ENCODE assay signal across 18 mouse cellular contexts in the genomic region with DNA sequence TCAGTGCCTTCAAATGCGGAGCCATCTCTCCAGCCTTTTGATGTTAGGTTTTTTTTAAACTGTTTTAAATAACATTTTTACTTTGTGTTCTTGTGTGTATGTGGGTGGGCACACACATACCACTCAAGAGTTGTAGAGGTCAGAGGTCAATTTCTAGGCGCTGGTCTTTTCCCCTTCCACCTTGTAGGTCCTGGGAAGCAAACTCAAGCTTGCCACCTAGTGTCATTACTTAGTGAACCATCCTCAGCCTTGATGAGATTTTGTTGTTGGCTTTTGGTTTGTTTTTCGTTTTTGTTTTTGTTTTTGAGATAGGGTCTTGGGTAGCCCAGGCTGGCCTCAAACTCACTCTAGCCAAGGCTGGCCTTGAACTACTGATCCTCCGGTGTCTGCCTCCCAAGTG. TPM values are rescaled to one million over a fixed set of nuclear protein-coding genes. Genes with fewer than 3 reads are reported as not detected.
A peak's percentile ranks its signal among the peaks of the same experiment; 100 is the strongest.
DNase-seq lines count a peak whose midpoint lies in the region; ATAC-seq and TF ChIP-seq lines count a peak whose summit lies in the region.
"Had no signal": no experiment of that assay in that cellular context is flagged by ENCODE, and none has a peak within 500 bp of the region (broad histone marks: within the 10 kb centered on the region; RNA-seq: fewer than 3 reads in every experiment).

No protein-coding gene starts in this region.

- ATAC-seq in forebrain, embryonic 15.5 days (replicated peaks): no peak
- no peak for ATAC-seq in forebrain, embryonic 13.5 days
- ATAC-seq in kidney, postnatal 0 days (replicated peaks; ENCODE audit: low FRiP score, low read depth): no peak
- ATAC-seq in midbrain, embryonic 13.5 days: no peak
- ATAC-seq in midbrain, embryonic 15.5 days (replicated peaks): no peak
- ATAC-seq: forebrain, embryonic 16.5 days; Patski had no signal

- peaks cover 28% of the 10 kb centered on the region for H3K4me1 ChIP-seq in forebrain, embryonic 15.5 days
- peaks cover 25% of the 10 kb centered on the region for H3K4me1 ChIP-seq in forebrain, embryonic 13.5 days
- no peaks in the 10 kb centered on the region; the same call in 1 of the 2 replicates for H3K4me1 ChIP-seq in kidney, postnatal 0 days (replicated peaks; ENCODE audit: insufficient read depth, low read length)
- peaks cover 40% of the 10 kb centered on the region for H3K4me1 ChIP-seq in midbrain, embryonic 10.5 days
- peaks cover 28% of the 10 kb centered on the region for H3K4me1 ChIP-seq in midbrain, embryonic 13.5 days (replicated peaks)
- H3K4me1 ChIP-seq in midbrain, embryonic 15.5 days: peaks cover 24% of the 10 kb centered on the region

- TF ChIP-seq CTCF in kidney, postnatal 0 days (IDR thresholded peaks at IDR 0.05; ENCODE audit: low read depth): peak; percentile 39; the same call in 1 of the 2 replicates

- no peak overlapping the region for H3K4me2 ChIP-seq in forebrain, embryonic 15.5 days (replicated peaks)
- H3K4me2 ChIP-seq in forebrain, embryonic 13.5 days: no peak overlapping the region
- no peak overlapping the region for H3K4me2 ChIP-seq in kidney, postnatal 0 days (ENCODE audit: low read length)
- H3K4me2 ChIP-seq in midbrain, embryonic 13.5 days (replicated peaks): no peak overlapping the region; the same call in 1 of the 2 replicates
- 0 out of 2 replicates have a peak overlapping the region, but pooled peaks have one; percentile 67 for H3K4me2 ChIP-seq in midbrain, embryonic 15.5 days
- H3K4me2 ChIP-seq: heart, embryonic 15.5 days; liver, embryonic 15.5 days; stomach, embryonic 15.5 days had no signal

- H3K27ac ChIP-seq in forebrain, embryonic 15.5 days (replicated peaks): no peak overlapping the region
- H3K27ac ChIP-seq in forebrain, embryonic 13.5 days: no peak overlapping the region
- H3K27ac ChIP-seq in kidney, postnatal 0 days: no peak overlapping the region
- H3K27ac ChIP-seq in midbrain, embryonic 10.5 days (replicated peaks): no peak overlapping the region
- no peak overlapping the region for H3K27ac ChIP-seq in midbrain, embryonic 13.5 days
- no peak overlapping the region for H3K27ac ChIP-seq in midbrain, embryonic 15.5 days
- H3K27ac ChIP-seq: heart, embryonic 15.5 days; hindbrain, embryonic 12.5 days; liver, embryonic 15.5 days; neural tube, embryonic 12.5 days; stomach, embryonic 15.5 days had no signal

- DNase-seq in kidney, postnatal 0 days (ENCODE audit: low spot score): no peak
- no peak for DNase-seq in kidney, postnatal 10 days
- DNase-seq in midbrain, embryonic 10.5 days (ENCODE audit: low spot score): no peak
- no peak for DNase-seq in adrenal gland, adult 8-10 months
- DNase-seq: cerebellum, adult 9-10 months; lung, postnatal 4 days; right cerebral cortex, postnatal 14 days had no signal

- H3K9ac ChIP-seq in forebrain, embryonic 15.5 days (replicated peaks): no peak overlapping the region
- H3K9ac ChIP-seq in forebrain, embryonic 13.5 days: no peak overlapping the region
- H3K9ac ChIP-seq in kidney, postnatal 0 days (ENCODE audit: low read depth, low read length): no peak overlapping the region
- H3K9ac ChIP-seq in midbrain, embryonic 13.5 days (replicated peaks): no peak overlapping the region
- H3K9ac ChIP-seq in midbrain, embryonic 15.5 days: no peak overlapping the region
- H3K9ac ChIP-seq: heart, embryonic 15.5 days; liver, embryonic 15.5 days; stomach, embryonic 15.5 days had no signal

- 75% methylated on average over 4 of the region's 4 CpGs for WGBS in forebrain, embryonic 15.5 days
- WGBS in forebrain, embryonic 13.5 days: 74% methylated on average over 4 of the region's 4 CpGs
- 69% methylated on average over 4 of the region's 4 CpGs for WGBS in kidney, postnatal 0 days
- WGBS in midbrain, embryonic 10.5 days: 67% methylated on average over 4 of the region's 4 CpGs
- 73% methylated on average over 4 of the region's 4 CpGs for WGBS in midbrain, embryonic 13.5 days
- 72% methylated on average over 4 of the region's 4 CpGs for WGBS in midbrain, embryonic 15.5 days

- H3K27me3 ChIP-seq in forebrain, embryonic 15.5 days: no peaks in the 10 kb centered on the region
- peaks cover 10% of the 10 kb centered on the region; the same call in 1 of the 2 replicates for H3K27me3 ChIP-seq in forebrain, embryonic 13.5 days
- H3K27me3 ChIP-seq in kidney, postnatal 0 days (ENCODE audit: insufficient read depth, low read length): no peaks in the 10 kb centered on the region
- H3K27me3 ChIP-seq in midbrain, embryonic 10.5 days (ENCODE audit: low read depth, poor library complexity, severe bottlenecking): peaks cover 13% of the 10 kb centered on the region; the same call in 1 of the 2 replicates
- H3K27me3 ChIP-seq in midbrain, embryonic 13.5 days: no peaks in the 10 kb centered on the region
- H3K27me3 ChIP-seq in midbrain, embryonic 15.5 days (replicated peaks): no peaks in the 10 kb centered on the region
- H3K27me3 ChIP-seq: heart, embryonic 15.5 days; hindbrain, embryonic 12.5 days; neural tube, embryonic 12.5 days; Patski; stomach, embryonic 15.5 days had no signal

- H3K36me3 ChIP-seq in forebrain, embryonic 15.5 days: peaks cover 19% of the 10 kb centered on the region
- H3K36me3 ChIP-seq in forebrain, embryonic 13.5 days (ENCODE audit: poor library complexity, severe bottlenecking): peaks cover 38% of the 10 kb centered on the region
- H3K36me3 ChIP-seq in kidney, postnatal 0 days (ENCODE audit: insufficient read depth, low read length): peaks cover 10% of the 10 kb centered on the region; the same call in 1 of the 2 replicates
- peaks cover 37% of the 10 kb centered on the region for H3K36me3 ChIP-seq in midbrain, embryonic 10.5 days
- peaks cover 39% of the 10 kb centered on the region for H3K36me3 ChIP-seq in midbrain, embryonic 13.5 days
- H3K36me3 ChIP-seq in midbrain, embryonic 15.5 days (replicated peaks): peaks cover 8% of the 10 kb centered on the region; the same call in 1 of the 2 replicates
- H3K36me3 ChIP-seq: heart, embryonic 15.5 days; liver, embryonic 15.5 days; stomach, embryonic 15.5 days had no signal

- no peaks in the 10 kb centered on the region for H3K9me3 ChIP-seq in forebrain, embryonic 15.5 days
- no peaks in the 10 kb centered on the region for H3K9me3 ChIP-seq in forebrain, embryonic 13.5 days (replicated peaks)
- no peaks in the 10 kb centered on the region for H3K9me3 ChIP-seq in kidney, postnatal 0 days (replicated peaks; ENCODE audit: low read length)
- H3K9me3 ChIP-seq in midbrain, embryonic 10.5 days (replicated peaks): no peaks in the 10 kb centered on the region
- no peaks in the 10 kb centered on the region for H3K9me3 ChIP-seq in midbrain, embryonic 13.5 days
- H3K9me3 ChIP-seq in midbrain, embryonic 15.5 days: no peaks in the 10 kb centered on the region
- H3K9me3 ChIP-seq: heart, embryonic 15.5 days; hindbrain, embryonic 12.5 days; liver, embryonic 15.5 days; neural tube, embryonic 12.5 days; stomach, embryonic 15.5 days had no signal

- H3K4me3 ChIP-seq in forebrain, embryonic 15.5 days: 0 out of 2 replicates have a peak overlapping the region, but pooled peaks have one; percentile 77
- H3K4me3 ChIP-seq in forebrain, embryonic 13.5 days: no peak overlapping the region
- no peak overlapping the region for H3K4me3 ChIP-seq in kidney, postnatal 0 days (replicated peaks; ENCODE audit: low read depth, low read length)
- H3K4me3 ChIP-seq in midbrain, embryonic 10.5 days: 0 out of 2 replicates have a peak overlapping the region, but pooled peaks have one; percentile 98
- H3K4me3 ChIP-seq in midbrain, embryonic 13.5 days (replicated peaks): no peak overlapping the region
- no peak overlapping the region for H3K4me3 ChIP-seq in midbrain, embryonic 15.5 days
- H3K4me3 ChIP-seq: heart, embryonic 15.5 days; liver, embryonic 15.5 days had no signal

RNA-seq across cellular contexts. Expression of gene Vps37d, which starts 2.4 kb away (rescaled TPM):
- 35.1 and 36.3 TPM in 2 replicates for polyA plus RNA-seq in forebrain, embryonic 15.5 days (2015; fragmentation: Nextera tagmentation; extraction: Ambion mirVana)
- polyA plus RNA-seq in forebrain, embryonic 13.5 days (2015; fragmentation: Nextera tagmentation; extraction: Ambion mirVana): 17.8 and 19.1 TPM in 2 replicates
- polyA plus RNA-seq in kidney, postnatal 0 days (2015; fragmentation: Nextera tagmentation; extraction: Ambion mirVana): 9.9 and 12.5 TPM in 2 replicates
- 7.2 and 11.2 TPM in 2 replicates for polyA plus RNA-seq in midbrain, embryonic 10.5 days (2016; fragmentation: Nextera tagmentation; extraction: Ambion mirVana)
- 24.0 and 32.1 TPM in 2 replicates for polyA plus RNA-seq in midbrain, embryonic 13.5 days (2015; fragmentation: Nextera tagmentation; extraction: Ambion mirVana)
- 39.5 and 47.8 TPM in 2 replicates for polyA plus RNA-seq in midbrain, embryonic 15.5 days (2015; fragmentation: Nextera tagmentation; extraction: Ambion mirVana)
- total RNA-seq in adrenal gland, adult 8-10 months (2022): 1 to 10 TPM; 2.2 to 6.5 (median 4.8) TPM

RNA-seq across cellular contexts. Expression of gene Bud23, which starts 10.9 kb away (rescaled TPM):
- 89.0 and 92.8 TPM in 2 replicates for polyA plus RNA-seq in forebrain, embryonic 15.5 days (2015; fragmentation: Nextera tagmentation; extraction: Ambion mirVana)
- polyA plus RNA-seq in forebrain, embryonic 13.5 days (2015; fragmentation: Nextera tagmentation; extraction: Ambion mirVana): 101 and 112 TPM in 2 replicates
- 80.4 and 85.2 TPM in 2 replicates for polyA plus RNA-seq in kidney, postnatal 0 days (2015; fragmentation: Nextera tagmentation; extraction: Ambion mirVana)
- polyA plus RNA-seq in midbrain, embryonic 10.5 days (2016; fragmentation: Nextera tagmentation; extraction: Ambion mirVana): 158 and 179 TPM in 2 replicates
- polyA plus RNA-seq in midbrain, embryonic 13.5 days (2015; fragmentation: Nextera tagmentation; extraction: Ambion mirVana): 89.8 and 103 TPM in 2 replicates
- polyA plus RNA-seq in midbrain, embryonic 15.5 days (2015; fragmentation: Nextera tagmentation; extraction: Ambion mirVana): 78.1 and 82.5 TPM in 2 replicates
- total RNA-seq in adrenal gland, adult 8-10 months (2022): 10 to 100 TPM; 54.5 to 56.7 (median 55.8) TPM

RNA-seq across cellular contexts. Expression of gene Dnajc30, which starts 11.7 kb away (rescaled TPM):
- 34.6 and 39.8 TPM in 2 replicates for polyA plus RNA-seq in forebrain, embryonic 15.5 days (2015; fragmentation: Nextera tagmentation; extraction: Ambion mirVana)
- polyA plus RNA-seq in forebrain, embryonic 13.5 days (2015; fragmentation: Nextera tagmentation; extraction: Ambion mirVana): 31.3 and 33.8 TPM in 2 replicates
- 42.4 and 42.6 TPM in 2 replicates for polyA plus RNA-seq in kidney, postnatal 0 days (2015; fragmentation: Nextera tagmentation; extraction: Ambion mirVana)
- polyA plus RNA-seq in midbrain, embryonic 10.5 days (2016; fragmentation: Nextera tagmentation; extraction: Ambion mirVana): 27.2 and 28.3 TPM in 2 replicates
- 40.4 and 41.3 TPM in 2 replicates for polyA plus RNA-seq in midbrain, embryonic 13.5 days (2015; fragmentation: Nextera tagmentation; extraction: Ambion mirVana)
- 43.4 and 47.8 TPM in 2 replicates for polyA plus RNA-seq in midbrain, embryonic 15.5 days (2015; fragmentation: Nextera tagmentation; extraction: Ambion mirVana)
- 10 to 100 TPM; 35.8 to 42.0 (median 38.7) TPM for total RNA-seq in adrenal gland, adult 8-10 months (2022)

RNA-seq across cellular contexts. Expression of gene Mlxipl, which starts 14.0 kb away (rescaled TPM):
- 1.1 and 1.4 TPM in 2 replicates for polyA plus RNA-seq in forebrain, embryonic 15.5 days (2015; fragmentation: Nextera tagmentation; extraction: Ambion mirVana)
- 1.4 and 1.6 TPM in 2 replicates for polyA plus RNA-seq in forebrain, embryonic 13.5 days (2015; fragmentation: Nextera tagmentation; extraction: Ambion mirVana)
- polyA plus RNA-seq in kidney, postnatal 0 days (2015; fragmentation: Nextera tagmentation; extraction: Ambion mirVana): 6.5 and 7.8 TPM in 2 replicates
- 2.0 TPM in 2 replicates for polyA plus RNA-seq in midbrain, embryonic 10.5 days (2016; fragmentation: Nextera tagmentation; extraction: Ambion mirVana)
- polyA plus RNA-seq in midbrain, embryonic 13.5 days (2015; fragmentation: Nextera tagmentation; extraction: Ambion mirVana): 1.2 and 1.6 TPM in 2 replicates
- polyA plus RNA-seq in midbrain, embryonic 15.5 days (2015; fragmentation: Nextera tagmentation; extraction: Ambion mirVana): 0.81 and 0.91 TPM in 2 replicates
- total RNA-seq in adrenal gland, adult 8-10 months (2022): 10 to 100 TPM; 33.6 to 42.9 (median 37.8) TPM

RNA-seq across cellular contexts. Expression of gene Stx1a, which starts 52.4 kb away (rescaled TPM):
- polyA plus RNA-seq in forebrain, embryonic 15.5 days (2015; fragmentation: Nextera tagmentation; extraction: Ambion mirVana): 78.6 and 78.9 TPM in 2 replicates
- 34.1 and 38.7 TPM in 2 replicates for polyA plus RNA-seq in forebrain, embryonic 13.5 days (2015; fragmentation: Nextera tagmentation; extraction: Ambion mirVana)
- polyA plus RNA-seq in kidney, postnatal 0 days (2015; fragmentation: Nextera tagmentation; extraction: Ambion mirVana): 6.6 and 9.0 TPM in 2 replicates
- 13.3 and 17.5 TPM in 2 replicates for polyA plus RNA-seq in midbrain, embryonic 10.5 days (2016; fragmentation: Nextera tagmentation; extraction: Ambion mirVana)
- 63.4 and 69.7 TPM in 2 replicates for polyA plus RNA-seq in midbrain, embryonic 13.5 days (2015; fragmentation: Nextera tagmentation; extraction: Ambion mirVana)
- 156 and 157 TPM in 2 replicates for polyA plus RNA-seq in midbrain, embryonic 15.5 days (2015; fragmentation: Nextera tagmentation; extraction: Ambion mirVana)
- 10 to 100 TPM in 3 of 4 experiments, 1 to 10 TPM in 1; 4.9 to 15.9 (median 12.1) TPM for total RNA-seq in adrenal gland, adult 8-10 months (2022)

Comparison
In these comparisons a context has a peak if more than half of its experiments do, and no peak if none do; other contexts are left out.
1. H3K4me3 ChIP-seq: peak in forebrain, embryonic 15.5 days (single experiment) and midbrain, embryonic 10.5 days (single experiment); none in forebrain, embryonic 13.5 days (single experiment), kidney, postnatal 0 days (single experiment), midbrain, embryonic 13.5 days (single experiment) and midbrain, embryonic 15.5 days (single experiment).